Mouse (Mus musculus) cerebral cortex, adult 2 months (tissue): ENCODE measurements around the gene Dnmt3b.

ENCODE experiments used
- WGBS: fragments of 180-500 bp; shearing (Covaris S2); methylation state at CpG from one replicate; pipeline ENCODE4 v1.1.7; 2018; 5-methylcytosine and 5-hydroxymethylcytosine counted together

The Dnmt3b gene

DNA sequence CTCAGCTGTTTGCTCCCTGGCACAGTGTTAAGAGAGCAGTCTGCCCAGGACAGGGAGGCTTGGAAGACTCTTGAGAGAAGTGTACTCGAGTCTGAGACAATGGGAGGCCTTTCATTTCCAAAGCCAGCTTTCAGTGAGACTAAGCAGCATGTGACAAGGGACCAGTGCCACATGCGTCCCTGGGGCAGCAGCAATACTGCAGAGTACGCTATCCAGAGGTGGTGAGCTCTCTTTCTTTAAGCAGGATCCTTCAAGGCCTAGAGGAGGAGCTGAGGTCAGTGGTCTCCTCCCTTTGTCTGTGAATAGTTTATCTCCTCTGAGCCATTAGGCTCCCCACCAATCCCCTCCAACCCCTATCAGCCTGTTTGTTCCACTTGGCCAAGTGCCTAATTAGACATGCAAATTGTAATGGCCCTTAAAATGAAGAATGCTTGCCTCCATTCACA is 63.4 kb downstream of the Dnmt3b start:
- 75% methylated on average over 3 of the region's 3 CpGs for WGBS

DNA sequence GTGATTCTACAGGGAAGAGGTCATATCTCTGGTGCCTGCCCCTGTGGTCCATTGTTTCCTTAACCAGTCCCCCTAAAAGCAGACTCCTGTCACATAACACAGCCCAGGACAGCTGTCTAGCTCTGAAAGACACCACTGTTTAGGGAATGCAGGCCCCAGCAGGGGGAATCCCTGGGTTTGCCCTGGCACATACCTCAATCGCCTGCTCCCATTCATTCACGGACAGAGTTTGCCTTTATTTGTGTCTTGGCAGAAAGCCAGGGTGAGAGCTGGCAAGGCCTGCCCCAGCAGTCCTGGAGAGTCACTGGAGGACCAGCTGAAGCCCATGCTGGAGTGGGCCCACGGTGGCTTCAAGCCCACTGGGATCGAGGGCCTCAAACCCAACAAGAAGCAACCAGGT is 64.0 kb downstream of the Dnmt3b start:
- WGBS = 34% methylated on average over 4 of the region's 4 CpGs

DNA sequence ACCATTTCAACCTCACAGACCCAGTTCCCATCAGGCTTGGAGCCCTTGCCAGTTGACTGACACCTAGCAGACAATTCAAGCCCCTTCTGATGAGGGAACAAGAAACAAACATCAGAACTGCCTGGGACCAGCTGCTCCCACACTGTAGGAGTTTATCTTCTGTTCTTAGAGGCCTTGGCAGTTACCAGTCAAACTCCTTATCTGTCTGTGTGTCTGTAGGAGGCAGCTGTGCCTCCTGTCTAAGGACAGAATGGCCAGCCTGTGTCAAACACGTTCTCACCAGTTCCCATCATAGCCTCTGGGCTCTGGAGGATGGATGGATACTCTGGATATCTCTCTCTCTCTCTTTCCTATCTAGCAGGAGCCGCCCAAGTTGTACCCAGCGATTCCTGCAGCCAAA is 68.6 kb downstream of the Dnmt3b start:
- 87% methylated on average over 3 of the region's 3 CpGs for WGBS

- WGBS = 98% methylated on average over 1 of the region's 1 CpGs
Observed at GRCm38 (mm10) chr2:153723098-153723497, 73.8 kb downstream of the Dnmt3b start.

GRCm38 (mm10) chr2:153724424-153724823 is 75.2 kb downstream of the Dnmt3b start:
- WGBS = 58% methylated on average over 2 of the region's 2 CpGs

DNA sequence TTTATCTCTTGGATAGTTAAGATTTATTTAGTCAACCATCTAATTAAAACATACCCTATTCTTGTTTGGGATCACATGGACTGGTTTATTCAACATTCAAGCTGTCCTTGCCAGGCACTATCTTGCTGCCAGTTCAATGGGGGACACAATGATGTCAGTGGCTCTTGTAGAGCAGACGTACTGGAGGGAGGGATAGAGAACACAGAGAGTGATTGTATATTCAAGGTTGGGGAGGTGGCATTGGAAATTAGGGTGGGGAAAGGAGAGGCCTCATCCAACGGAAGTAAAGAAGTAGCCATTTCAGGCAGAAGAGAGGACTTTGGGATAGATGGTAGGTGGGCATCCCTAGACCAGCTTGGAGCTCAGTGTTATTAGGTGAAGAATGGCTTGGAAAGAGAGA is 75.6 kb downstream of the Dnmt3b start:
- 57% methylated on average over 2 of the region's 2 CpGs for WGBS

- 90% methylated on average over 4 of the region's 4 CpGs for WGBS
Observed at GRCm38 (mm10) chr2:153725291-153725690, 76.0 kb downstream of the Dnmt3b start.

DNA sequence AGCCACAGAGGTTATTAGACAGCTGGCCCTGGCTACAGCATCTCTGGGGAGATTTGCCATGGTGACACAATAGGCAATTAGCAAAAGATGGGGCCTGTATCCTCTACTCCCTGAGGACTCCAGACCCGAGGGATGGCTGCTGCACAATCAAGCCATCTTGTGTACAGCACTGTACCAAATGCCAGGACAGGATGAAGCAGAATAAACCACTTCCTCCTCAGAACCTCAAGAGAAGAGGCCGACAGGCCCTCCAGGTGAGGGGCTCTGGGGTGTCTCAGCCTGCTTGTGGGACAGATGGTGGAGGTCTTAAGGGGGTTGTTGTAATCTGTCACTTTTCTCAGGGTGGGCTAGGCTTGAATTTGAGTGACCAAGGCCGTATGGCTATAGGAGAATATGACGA is 84.8 kb downstream of the Dnmt3b start:
- 87% methylated on average over 4 of the region's 4 CpGs for WGBS
